Mouse (Mus musculus): ENCODE data around the gene Tmem217.

- TF ChIP-seq CTCF (IDR thresholded peaks at IDR 0.05; ENCODE audit: insufficient read depth, low read length) (no peak), POLR2A (IDR thresholded peaks at IDR 0.05; ENCODE audit: borderline replicate concordance, extremely low read depth, low read depth, low read length) (no peak)
Measured at GRCm38 (mm10) chr17:29502669-29503665, 49.2 kb downstream of the Tmem217 start.

Data from lung, adult 2 months (tissue).